Mouse (Mus musculus) liver, embryonic 16.5 days (tissue): ENCODE results near the gene Bhlha9. TPM values are rescaled to one million over a fixed set of nuclear protein-coding genes. Genes with fewer than 3 reads are reported as not detected.
"Not testable (repeated sequence)": the region's sequence is repeated elsewhere in the genome, so short reads cannot be mapped to it uniquely, and the experiment has no call there.

ENCODE experiments used
- ATAC-seq: fragments of 200-750 bp; cut with Nextera tagmentation; 2 replicates; pipeline ENCODE4 v1.8.0; 2017; ENCODE audit warnings: low read depth, mild to moderate bottlenecking, moderate number of reproducible peaks, moderate library complexity
- H3K27ac ChIP-seq: fragments of 300-500 bp; sonication (generic); 2 replicates; pipeline ENCODE4 v1.5.1; 2014; ENCODE audit warnings: mild to moderate bottlenecking, low read length
- H3K27me3 ChIP-seq: fragments of 300-500 bp; sonication (generic); 2 replicates; pipeline ENCODE4 v1.6.1; 2014; ENCODE audit warnings: low read depth, low read length, mixed read lengths; ENCODE audit not compliant: control insufficient read depth, insufficient read depth
- H3K36me3 ChIP-seq: fragments of 300-500 bp; sonication (generic); 2 replicates; pipeline ENCODE4 v1.6.1; 2014; ENCODE audit warnings: mild to moderate bottlenecking; ENCODE audit not compliant: control insufficient read depth, insufficient read depth
- H3K4me1 ChIP-seq: fragments of 300-500 bp; sonication (generic); 2 replicates; pipeline ENCODE4 v1.6.1; 2014; ENCODE audit warnings: low read depth, low read length, mixed read lengths; ENCODE audit not compliant: control insufficient read depth
- H3K4me2 ChIP-seq: fragments of 300-500 bp; sonication (generic); 2 replicates; pipeline ENCODE4 v1.6.1; 2014; ENCODE audit warnings: low read depth, low read length, mixed read lengths
- H3K4me3 ChIP-seq: fragments of 300-500 bp; sonication (generic); 2 replicates; pipeline ENCODE4 v1.5.1; 2014; ENCODE audit warnings: low read depth, mild to moderate bottlenecking, low read length
- H3K9ac ChIP-seq: fragments of 300-500 bp; sonication (generic); 2 replicates; pipeline ENCODE4 v1.6.1; 2014; ENCODE audit warnings: low read depth, low read length
- H3K9me3 ChIP-seq: fragments of 300-500 bp; sonication (generic); replicated peaks from 2 replicates; pipeline ENCODE4 v1.6.1; 2016; ENCODE audit warnings: low read length; ENCODE audit not compliant: control insufficient read depth
- WGBS: fragments of 180-500 bp; shearing (Covaris S2); extraction: QIAGEN DNeasy Blood & Tissue Kit; methylation state at CpG from one replicate; pipeline ENCODE4 v1.1.7; 2014; ENCODE audit not compliant: insufficient replicate concordance; 5-methylcytosine and 5-hydroxymethylcytosine counted together
- polyA plus RNA-seq: library from polyadenylated mRNA; unstranded; fragments of >200 nt; fragmentation: Nextera tagmentation; extraction: Ambion mirVana; gene quantifications from 2 replicates; pipeline ENCODE4 v1.2.1, GENCODE M21; 2015

The Bhlha9 gene
- polyA plus RNA-seq, 1 experiment from 2014 or later, result not detected

GRCm38 (mm10) chr11:76674704-76675103 lies 2.4 kb downstream of the Bhlha9 start:
- Histone ChIP-seq H3K4me2 (no peak overlapping the region), H3K27ac (no peak overlapping the region), H3K4me1 (no peaks in the 10 kb centered on the region), H3K9ac (no peak overlapping the region), H3K27me3 (peaks cover 43% of the 10 kb centered on the region), H3K36me3 (no peaks in the 10 kb centered on the region), H3K9me3 (no peaks in the 10 kb centered on the region), H3K4me3 (no peak overlapping the region)
- ATAC-seq, result no peak
- WGBS, result 28% methylated on average over 4 of the region's 4 CpGs

GRCm38 (mm10) chr11:76679508-76679907 lies 7.2 kb downstream of the Bhlha9 start, which contains the start of gene Trarg1:
Trarg1 (plus strand) TSS chr11:76679808.
- H3K4me3 ChIP-seq, H3K4me1 ChIP-seq, H3K27ac ChIP-seq, H3K9me3 ChIP-seq, H3K9ac ChIP-seq, H3K36me3 ChIP-seq, H3K27me3 ChIP-seq, ATAC-seq, H3K4me2 ChIP-seq: not testable (repeated sequence)
- WGBS, result 41% methylated on average over 8 of the region's 8 CpGs

GRCm38 (mm10) chr11:76685604-76686003 lies 13.3 kb downstream of the Bhlha9 start:
- Histone ChIP-seq H3K9me3 (no peaks in the 10 kb centered on the region), H3K9ac (no peak overlapping the region), H3K27ac (no peak overlapping the region), H3K4me2 (no peak overlapping the region), H3K36me3 (no peaks in the 10 kb centered on the region), H3K4me1 (no peaks in the 10 kb centered on the region), H3K27me3 (no peaks in the 10 kb centered on the region), H3K4me3 (no peak overlapping the region)
- no peak for ATAC-seq
- 61% methylated on average over 2 of the region's 2 CpGs for WGBS

GRCm38 (mm10) chr11:76692096-76692495 lies 19.8 kb downstream of the Bhlha9 start:
- Histone ChIP-seq H3K4me3 (no peak overlapping the region), H3K36me3 (no peaks in the 10 kb centered on the region)
- WGBS, result 43% methylated on average over 3 of the region's 3 CpGs

GRCm38 (mm10) chr11:76695810-76696209 lies 23.5 kb downstream of the Bhlha9 start:
- Histone ChIP-seq H3K9me3 (no peaks in the 10 kb centered on the region), H3K4me3 (no peak overlapping the region), H3K4me2 (no peak overlapping the region), H3K36me3 (no peaks in the 10 kb centered on the region), H3K9ac (no peak overlapping the region), H3K27ac (no peak overlapping the region), H3K27me3 (no peaks in the 10 kb centered on the region), H3K4me1 (no peaks in the 10 kb centered on the region)
- no peak for ATAC-seq
- 58% methylated on average over 6 of the region's 6 CpGs for WGBS

More at GRCm38 (mm10) chr11:76692096-76692495, 19.8 kb downstream of the Bhlha9 start:
- Histone ChIP-seq H3K4me2 (no peak overlapping the region), H3K27me3 (no peaks in the 10 kb centered on the region), H3K4me1 (no peaks in the 10 kb centered on the region), H3K27ac (no peak overlapping the region), H3K9ac (no peak overlapping the region), H3K9me3 (no peaks in the 10 kb centered on the region)
- ATAC-seq, result no peak

GRCm38 (mm10) chr11:76699626-76700025 lies 27.4 kb downstream of the Bhlha9 start:
- no peak for ATAC-seq
- H3K4me3 ChIP-seq, result no peak overlapping the region
- 52% methylated on average over 8 of the region's 9 CpGs for WGBS
- no peaks in the 10 kb centered on the region for H3K36me3 ChIP-seq
- no peak overlapping the region for H3K4me2 ChIP-seq
- H3K9ac ChIP-seq, result no peak overlapping the region
- H3K4me1 ChIP-seq, result no peaks in the 10 kb centered on the region
- no peaks in the 10 kb centered on the region for H3K9me3 ChIP-seq
- no peaks in the 10 kb centered on the region for H3K27me3 ChIP-seq
- H3K27ac ChIP-seq, result no peak overlapping the region

- Histone ChIP-seq H3K9ac (no peak overlapping the region), H3K27me3 (no peaks in the 10 kb centered on the region), H3K36me3 (no peaks in the 10 kb centered on the region), H3K9me3 (no peaks in the 10 kb centered on the region), H3K4me2 (no peak overlapping the region), H3K4me1 (no peaks in the 10 kb centered on the region), H3K27ac (no peak overlapping the region), H3K4me3 (no peak overlapping the region)
- 64% methylated on average over 3 of the region's 3 CpGs for WGBS
- no peak for ATAC-seq
These were observed 35.4 kb downstream of the Bhlha9 start for GRCm38 (mm10) chr11:76707656-76708055.

GRCm38 (mm10) chr11:76708066-76708465 lies 35.8 kb downstream of the Bhlha9 start:
- H3K27ac ChIP-seq, result no peak overlapping the region
- no peaks in the 10 kb centered on the region for H3K4me1 ChIP-seq
- no peak overlapping the region for H3K9ac ChIP-seq
- H3K9me3 ChIP-seq, result no peaks in the 10 kb centered on the region
- H3K36me3 ChIP-seq, result no peaks in the 10 kb centered on the region
- no peak for ATAC-seq
- WGBS, result 59% methylated on average over 1 of the region's 1 CpGs
- H3K4me2 ChIP-seq, result no peak overlapping the region
- H3K4me3 ChIP-seq, result no peak overlapping the region
- H3K27me3 ChIP-seq, result no peaks in the 10 kb centered on the region

GRCm38 (mm10) chr11:76708881-76709280 lies 36.6 kb downstream of the Bhlha9 start:
- Histone ChIP-seq H3K4me1 (no peaks in the 10 kb centered on the region), H3K27ac (no peak overlapping the region), H3K4me3 (no peak overlapping the region), H3K36me3 (no peaks in the 10 kb centered on the region), H3K9me3 (no peaks in the 10 kb centered on the region), H3K9ac (no peak overlapping the region), H3K4me2 (no peak overlapping the region), H3K27me3 (no peaks in the 10 kb centered on the region)
- WGBS, result 55% methylated on average over 1 of the region's 1 CpGs
- ATAC-seq, result no peak
